Mouse (Mus musculus) embryo, embryonic 11 days (tissue): ENCODE data around the gene Gm37240.

Source experiments
- DNase-seq: peaks from one replicate; pipeline ENCODE4 v3.0.0-alpha.2; 2015

Gene Gm37240

GRCm38 (mm10) chr3:85212751-85213350 lies 674.5 kb downstream of the Gm37240 start:
- DNase-seq = no peak

DNA sequence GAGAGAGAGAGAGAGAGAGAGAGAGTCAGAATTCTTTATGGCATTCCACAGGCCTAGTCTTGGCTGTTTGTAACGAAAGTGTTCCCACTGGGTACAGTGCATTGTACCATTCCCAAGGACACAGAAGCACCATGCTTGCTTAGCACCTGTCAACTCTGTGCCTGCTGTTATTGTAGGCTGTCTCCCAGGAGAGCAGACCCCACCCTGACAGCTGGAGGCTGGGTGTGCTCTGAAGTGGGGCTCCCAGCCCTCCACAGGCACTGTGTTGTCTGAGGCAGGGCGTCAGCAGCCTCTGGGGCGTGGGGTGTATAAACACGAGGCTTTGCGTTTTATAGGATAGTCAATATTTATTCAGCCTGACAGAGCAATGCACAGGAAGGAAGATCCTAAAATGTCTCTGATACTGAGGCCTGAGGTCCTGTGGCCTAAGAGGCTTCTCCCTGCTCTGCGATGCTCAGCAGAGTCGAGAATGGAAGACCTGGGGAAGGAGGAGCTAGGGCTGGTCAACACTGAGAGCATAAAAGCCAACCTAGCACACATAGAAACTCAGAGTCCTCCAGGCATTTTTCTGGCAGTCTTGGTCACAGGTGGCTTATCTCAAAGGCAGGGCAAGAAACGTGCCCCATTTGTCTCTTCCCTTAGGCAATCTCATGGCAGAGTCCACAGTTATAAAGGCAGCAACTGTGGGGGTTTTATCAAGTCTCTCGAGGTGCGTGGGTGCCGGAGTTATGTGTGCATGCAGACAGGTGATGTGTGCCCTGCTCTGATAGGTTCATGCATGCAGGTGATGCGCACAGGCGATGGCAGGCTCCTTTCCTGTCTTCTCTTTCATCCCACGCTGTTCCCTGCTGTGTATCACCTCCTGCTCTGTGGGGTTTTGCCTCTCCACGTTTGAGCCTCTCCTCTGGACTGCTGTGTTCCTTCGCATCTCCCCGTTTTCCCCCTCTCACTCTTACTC lies 677.2 kb downstream of the Gm37240 start:
- DNase-seq = no peak

DNA sequence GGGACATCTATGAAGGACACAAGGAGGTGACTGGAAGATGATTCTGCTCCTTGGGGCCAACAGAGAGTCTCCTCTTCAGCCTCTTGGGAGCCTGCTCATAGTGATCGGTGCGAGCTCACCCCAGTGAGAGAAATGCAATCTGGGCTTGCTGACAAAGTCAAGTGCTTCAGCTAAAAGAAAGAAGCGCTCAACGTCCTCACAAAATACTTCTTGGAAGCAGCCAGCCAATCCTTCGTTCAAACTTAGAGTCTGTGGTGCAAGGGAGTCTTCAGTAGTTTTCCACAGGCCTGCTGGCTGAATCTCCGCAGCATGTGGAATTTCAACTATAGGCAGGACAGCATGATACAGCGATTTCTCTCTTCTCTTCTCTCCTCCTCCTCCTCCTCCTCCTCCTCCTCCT lies 680.8 kb downstream of the Gm37240 start:
- no peak for DNase-seq

DNA sequence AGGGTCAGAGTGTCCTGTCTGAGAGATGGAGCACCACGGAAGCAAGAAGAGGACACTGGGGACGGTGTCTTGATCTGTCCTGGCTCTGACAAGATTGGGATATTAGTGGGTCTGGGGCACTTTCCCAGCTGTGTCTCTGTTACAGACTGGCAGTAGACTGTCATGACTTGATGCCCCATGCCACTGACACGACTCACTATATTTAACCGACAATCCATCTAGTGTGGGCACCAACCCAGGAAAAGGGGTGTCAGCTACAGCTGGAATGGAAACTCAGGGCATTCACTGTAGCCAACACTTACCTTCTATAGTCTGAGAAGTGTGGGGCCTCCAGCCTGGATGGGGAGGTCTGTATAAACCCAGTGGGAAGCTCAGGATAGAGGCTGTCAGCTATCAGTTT lies 681.4 kb downstream of the Gm37240 start:
- no peak for DNase-seq

DNA sequence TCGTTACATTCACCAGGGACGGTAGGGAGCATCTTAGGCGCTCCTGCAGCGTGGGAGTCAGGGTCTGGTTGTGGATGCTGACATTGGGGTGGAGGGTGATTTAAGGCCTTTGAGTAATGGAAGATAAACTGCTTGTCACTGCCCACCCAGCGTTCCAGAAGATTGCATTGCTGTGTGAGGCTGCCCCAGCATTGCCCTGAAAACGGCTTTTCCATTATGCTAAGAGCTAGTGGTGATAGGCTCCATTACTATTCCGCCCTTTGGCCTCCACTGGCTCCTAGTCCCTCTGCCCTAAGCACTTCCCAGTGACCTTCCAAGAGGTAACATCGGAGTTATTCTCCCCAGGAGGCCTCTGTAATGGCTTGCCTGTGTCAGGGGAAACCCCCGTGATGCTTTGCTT lies 683.7 kb downstream of the Gm37240 start:
- DNase-seq = peak; percentile 26

- no peak for DNase-seq
Measured at GRCm38 (mm10) chr3:85202726-85203125, 684.6 kb downstream of the Gm37240 start.

- no peak for DNase-seq
Measured at GRCm38 (mm10) chr3:85201785-85202184, 685.5 kb downstream of the Gm37240 start.

GRCm38 (mm10) chr3:85198496-85198895 lies 688.8 kb downstream of the Gm37240 start:
- DNase-seq = no peak

DNA sequence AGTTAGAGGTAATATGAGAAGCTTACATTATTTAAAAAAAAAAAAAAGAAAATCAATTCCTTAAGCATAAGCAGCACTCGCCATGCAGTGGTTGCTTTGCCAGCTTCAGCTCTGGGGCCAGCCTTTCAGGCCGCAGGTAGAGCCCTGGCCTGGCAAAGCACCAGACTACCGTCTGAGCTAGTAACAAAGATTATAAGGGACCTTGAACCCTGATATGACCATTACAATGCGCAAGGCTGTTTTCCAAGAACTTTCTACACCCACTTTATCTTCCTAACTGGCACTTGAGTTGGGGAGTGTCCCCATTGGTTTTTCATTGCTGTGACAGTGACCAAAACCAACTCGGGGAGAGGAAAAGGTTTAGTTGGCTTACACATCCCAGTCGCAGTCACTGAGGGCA lies 690.2 kb downstream of the Gm37240 start:
- DNase-seq = no peak

GRCm38 (mm10) chr3:85196591-85196990 lies 690.7 kb downstream of the Gm37240 start:
- no peak for DNase-seq

GRCm38 (mm10) chr3:85195068-85195481 lies 692.2 kb downstream of the Gm37240 start:
- DNase-seq = no peak

DNA sequence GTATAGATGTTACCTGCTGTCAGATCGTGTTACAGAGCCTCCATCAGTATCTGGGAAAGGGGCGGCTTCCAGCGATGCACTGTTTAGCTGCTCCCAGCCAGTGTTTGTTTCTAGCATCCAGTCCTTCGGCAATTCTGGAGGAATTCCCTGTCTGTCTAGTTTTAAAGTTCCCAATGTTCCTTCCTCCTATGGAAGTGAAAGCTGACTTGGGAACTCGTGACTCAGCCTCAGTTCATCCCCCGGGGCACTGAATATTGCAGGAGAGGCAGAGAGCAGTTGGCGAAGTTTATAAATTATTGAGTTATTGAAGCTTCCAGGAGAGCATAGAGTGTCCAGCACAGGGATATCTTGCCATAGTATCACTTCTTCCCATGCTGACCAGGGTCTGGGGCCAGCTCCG lies 697.5 kb downstream of the Gm37240 start:
- DNase-seq = no peak

- DNase-seq = no peak
Measured at GRCm38 (mm10) chr3:85188364-85188763, 699.0 kb downstream of the Gm37240 start.

DNA sequence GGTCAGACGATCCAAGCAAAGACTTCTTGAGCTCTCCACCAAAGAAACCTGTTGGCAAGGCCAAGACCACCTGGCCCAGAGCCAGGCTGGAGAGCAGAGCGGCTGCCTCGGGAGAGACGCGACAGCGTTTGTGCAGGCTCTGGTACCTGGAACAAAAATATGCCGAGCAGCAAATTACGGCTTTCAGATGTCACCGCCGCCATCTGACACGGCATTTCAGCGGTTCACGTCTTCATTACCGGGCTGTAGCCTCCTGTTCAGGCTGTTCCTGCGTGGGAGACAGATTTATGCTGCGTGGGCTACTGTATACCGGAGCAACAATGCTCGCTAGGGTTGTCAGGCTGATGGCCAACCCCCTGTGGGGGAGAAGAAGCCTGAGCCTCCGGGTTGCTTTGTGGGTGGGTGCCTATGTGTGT lies 700.6 kb downstream of the Gm37240 start:
- DNase-seq = peak; percentile 24

DNA sequence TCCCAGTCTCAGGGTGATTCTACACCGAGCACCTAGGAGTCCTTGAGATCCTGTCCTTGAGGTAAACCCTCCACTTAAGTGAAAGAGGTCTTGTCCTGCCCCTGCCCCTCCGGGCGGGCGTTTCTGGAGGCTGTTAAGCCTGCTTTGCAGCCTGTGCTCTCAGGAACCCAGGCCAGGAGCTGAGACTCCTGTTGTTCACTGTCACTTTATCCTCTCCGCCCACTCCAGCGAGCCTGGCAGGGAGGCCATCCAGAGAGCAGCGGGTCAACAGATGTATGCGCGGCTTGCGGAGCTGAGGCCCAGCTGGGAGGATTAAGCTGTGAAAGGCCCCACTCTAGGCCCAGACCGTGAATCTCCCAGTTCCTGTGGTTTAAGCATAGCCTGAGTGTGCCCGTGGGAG lies 701.5 kb downstream of the Gm37240 start:
- DNase-seq = peak; percentile 72

- DNase-seq = no peak
Measured at GRCm38 (mm10) chr3:85184916-85185315, 702.4 kb downstream of the Gm37240 start.

DNA sequence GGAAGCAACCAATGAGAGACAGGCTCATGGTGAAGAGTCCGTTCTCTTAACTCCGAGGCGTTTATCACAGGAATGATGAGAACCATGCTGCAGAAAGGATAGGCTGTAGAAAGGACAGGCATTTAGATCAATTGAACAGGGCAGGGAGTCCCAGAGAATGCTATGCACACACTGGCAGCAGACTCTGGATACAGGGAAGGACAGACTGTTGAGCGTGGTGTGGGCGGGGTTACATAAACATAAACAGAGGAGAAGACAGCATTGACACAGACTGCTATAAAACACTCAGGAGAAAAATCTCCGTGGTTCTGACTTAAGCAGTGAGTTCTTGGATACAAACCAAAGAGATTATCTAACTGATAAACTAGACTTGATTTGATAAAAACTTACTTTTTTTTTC lies 703.2 kb downstream of the Gm37240 start:
- no peak for DNase-seq

- no peak for DNase-seq
Measured at GRCm38 (mm10) chr3:85176736-85177135, 710.6 kb downstream of the Gm37240 start.

DNA sequence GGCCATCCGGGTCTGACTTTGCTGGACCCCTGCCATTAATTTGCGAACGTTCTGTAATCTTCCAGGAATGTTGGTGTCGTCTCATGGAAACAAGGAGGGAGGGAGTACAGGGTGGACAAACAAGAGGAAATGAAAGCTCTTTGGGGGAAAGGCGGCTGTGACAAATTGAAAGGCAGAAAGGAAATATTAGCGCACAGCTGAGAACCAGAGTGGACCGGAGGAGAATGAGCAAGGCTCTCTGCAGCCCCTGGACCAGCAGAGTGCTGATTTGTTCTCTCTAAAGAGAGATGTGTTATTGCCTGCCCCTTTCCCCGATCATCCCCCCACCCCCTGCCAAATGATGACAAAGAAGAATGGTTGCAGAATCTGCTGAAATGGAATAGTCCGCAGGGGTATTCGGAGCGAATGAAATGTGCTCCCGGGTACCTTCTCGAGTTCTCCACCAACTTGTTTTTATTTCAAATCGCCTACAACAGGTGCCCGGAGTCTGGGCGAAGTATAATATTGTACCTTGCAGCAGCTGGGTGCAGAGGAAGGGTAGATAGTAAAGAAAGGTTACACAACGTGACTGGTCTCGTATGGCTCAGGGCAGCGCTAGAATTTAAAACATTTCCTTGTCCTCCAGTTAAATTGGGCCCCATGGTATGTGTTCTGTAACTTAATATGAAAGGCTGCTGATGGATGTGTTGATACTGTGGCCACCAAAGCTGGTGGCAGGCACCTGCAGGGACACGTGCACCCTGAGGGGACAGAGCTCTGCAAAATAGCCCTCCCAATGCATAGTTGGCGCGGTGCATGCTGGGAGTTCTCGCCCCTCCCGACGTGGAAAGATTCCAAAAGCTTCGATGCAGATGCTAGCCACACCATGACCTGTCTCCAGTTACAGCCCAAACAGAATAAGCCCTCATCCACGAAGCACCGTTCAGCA lies 712.5 kb downstream of the Gm37240 start:
- DNase-seq = peak; percentile 20

DNA sequence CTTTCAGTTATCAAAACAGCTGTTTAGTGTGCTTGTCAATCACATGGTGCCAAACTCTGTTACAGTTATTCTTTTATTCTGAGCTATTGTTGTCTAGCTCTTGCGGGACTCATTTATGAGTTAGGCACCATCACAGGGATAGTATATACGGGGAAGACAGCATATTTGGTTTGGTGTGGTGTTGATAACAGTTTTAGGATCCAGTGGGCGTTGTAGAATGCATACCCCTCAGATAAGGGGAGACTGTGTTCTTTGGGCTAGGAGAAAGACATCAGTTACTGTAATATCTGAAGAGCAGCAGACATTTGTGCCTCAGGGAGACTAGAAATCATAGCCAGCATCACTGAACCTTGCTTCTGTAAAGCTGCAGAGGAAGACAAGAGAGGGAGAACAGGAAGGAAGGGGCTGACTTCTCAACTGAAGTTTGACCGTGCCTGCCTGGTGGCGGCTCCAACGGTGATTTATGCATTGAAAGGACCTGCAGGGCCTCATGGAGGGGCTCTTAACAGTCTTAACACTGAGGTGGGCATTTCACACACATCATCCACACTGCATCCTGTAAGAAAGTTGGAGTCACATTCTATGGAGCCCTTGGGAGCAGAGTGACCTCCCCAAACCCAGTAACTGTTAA lies 713.8 kb downstream of the Gm37240 start:
- no peak for DNase-seq

DNA sequence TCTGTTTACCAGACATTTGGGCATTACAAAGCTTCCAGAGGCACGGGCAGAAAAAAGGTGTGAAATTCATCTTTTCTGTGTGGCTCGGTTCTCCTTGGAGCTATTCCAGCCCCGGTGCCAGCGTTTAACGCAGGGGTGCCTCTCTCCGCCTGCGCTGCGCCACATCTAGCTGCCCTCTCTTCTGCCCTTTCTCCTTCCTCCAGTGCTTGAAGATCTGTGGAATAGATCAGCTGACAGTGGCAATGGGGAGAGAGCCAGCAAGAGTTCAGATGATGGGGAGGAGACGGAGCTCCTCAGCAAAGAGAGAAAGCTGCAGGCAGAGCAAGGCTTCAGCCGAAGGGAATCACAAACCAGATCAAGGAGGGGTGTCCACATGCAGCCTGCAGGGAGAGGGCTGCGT lies 714.8 kb downstream of the Gm37240 start:
- no peak for DNase-seq

- DNase-seq = no peak
Measured at GRCm38 (mm10) chr3:85172096-85172495, 715.2 kb downstream of the Gm37240 start.

- no peak for DNase-seq
Measured at GRCm38 (mm10) chr3:85168816-85169215, 718.5 kb downstream of the Gm37240 start.
